In the genomic region with DNA sequence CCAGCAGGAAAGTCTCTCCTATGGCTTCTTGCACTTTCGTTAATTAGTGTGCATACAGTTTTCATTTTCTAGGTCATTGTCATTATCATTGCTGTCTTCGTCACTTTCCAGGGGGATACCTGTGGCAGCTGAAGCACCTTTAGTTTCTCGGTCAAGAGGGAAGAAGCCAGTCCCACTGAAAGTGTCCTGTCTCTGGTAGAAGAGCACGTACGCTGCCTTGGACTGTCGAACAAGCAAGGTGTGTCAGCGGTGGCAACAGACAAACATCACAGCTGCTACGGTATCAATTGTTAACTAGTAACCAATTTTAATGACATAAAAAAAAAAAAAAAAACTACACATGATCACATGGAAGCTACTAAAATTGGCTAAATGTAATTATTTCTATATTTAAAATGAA, we compare ENCODE assay signal across 16 mouse cellular contexts.
"Had no signal": no experiment of that assay in that cellular context is flagged by ENCODE, and none has a peak within 500 bp of the region (broad histone marks: within the 10 kb centered on the region; RNA-seq: fewer than 3 reads in every experiment).

No protein-coding gene starts in this region.

- H3K9ac ChIP-seq: neural tube, embryonic 13.5 days; neural tube, embryonic 15.5 days; stomach, embryonic 15.5 days had no signal

- H3K9me3 ChIP-seq: neural tube, embryonic 13.5 days; neural tube, embryonic 15.5 days; stomach, embryonic 15.5 days had no signal

- H3K27me3 ChIP-seq: neural tube, embryonic 13.5 days; neural tube, embryonic 15.5 days; stomach, embryonic 15.5 days had no signal

- H3K4me1 ChIP-seq: neural tube, embryonic 13.5 days; neural tube, embryonic 15.5 days; stomach, embryonic 15.5 days had no signal

- H3K4me2 ChIP-seq: neural tube, embryonic 13.5 days; neural tube, embryonic 15.5 days; stomach, embryonic 15.5 days had no signal

- H3K27ac ChIP-seq: neural tube, embryonic 13.5 days; neural tube, embryonic 15.5 days; stomach, embryonic 15.5 days; stomach, postnatal 0 days had no signal

- H3K4me3 ChIP-seq: neural tube, embryonic 13.5 days; neural tube, embryonic 15.5 days; stomach, embryonic 15.5 days had no signal

- DNase-seq: retina, postnatal 1 day; right cerebral cortex, adult 18-20 months; right cerebral cortex, postnatal 14 days; right cerebral cortex, postnatal 25 days; right cerebral cortex, postnatal 4 days; spleen, adult 18-20 months; thymus, adult 18-20 months; thymus, adult 2 months; thymus, postnatal 14 days; thymus, postnatal 25 days; thymus, postnatal 36 days; thymus, postnatal 4 days had no signal
